Comparison of ENCODE assay signal across 8 mouse cellular contexts in genomic region chr12:4233572-4234508, GRCm38 (mm10). TPM values are rescaled to one million over a fixed set of nuclear protein-coding genes. Genes with fewer than 3 reads are reported as not detected.
DNase-seq lines count a peak whose midpoint lies in the region; ATAC-seq lines count a peak whose summit lies in the region.

Ptrhd1 (plus strand) TSS chr12:4234027.
Cenpo (minus strand) TSS chr12:4234294.

- DNase-seq in R1 (ENCODE audit: low read depth, low spot score) = peak; percentile 99
- peak; percentile 94 to 97 for DNase-seq in cerebellum, postnatal 25 days
- DNase-seq in frontal cortex, postnatal 25 days (ENCODE audit: low spot score in 2 of 2) = peak; percentile 94 to 96
- DNase-seq in hindbrain, embryonic 14.5 days (ENCODE audit: low spot score) = peak; percentile 94
- DNase-seq in layer of hippocampus, postnatal 36 days = peak; percentile 97 to 98
- peak; percentile 99 for DNase-seq in lung, postnatal 36 days
- peak; percentile 98 for DNase-seq in retina, postnatal 1 day
- peak; percentile 95 to 98 for DNase-seq in urinary bladder, adult 18-20 months (ENCODE audit: low spot score in 2 of 2)

- H3K4me2 ChIP-seq in hindbrain, embryonic 14.5 days (replicated peaks) = peak within 1 kb of the TSS; percentile 71

- WGBS in hindbrain, embryonic 14.5 days = under 1% methylated on average over 50 of the region's 50 CpGs

- H3K4me1 ChIP-seq in hindbrain, embryonic 14.5 days (replicated peaks; ENCODE audit: control insufficient read depth, insufficient read depth, low read length) = peaks cover 16% of the 10 kb centered on the region

- peak within 1 kb of the TSS; percentile 96 for H3K27ac ChIP-seq in hindbrain, embryonic 14.5 days

- peak within 1 kb of the TSS; percentile 76 for H3K9ac ChIP-seq in hindbrain, embryonic 14.5 days

- ATAC-seq in hindbrain, embryonic 14.5 days (ENCODE audit: low FRiP score) = peak; percentile 98

- no peaks in the 10 kb centered on the region for H3K27me3 ChIP-seq in hindbrain, embryonic 14.5 days (ENCODE audit: control insufficient read depth, insufficient read depth, low read length)

- H3K9me3 ChIP-seq in hindbrain, embryonic 14.5 days (ENCODE audit: control insufficient read depth, low read length) = no peaks in the 10 kb centered on the region

- H3K4me3 ChIP-seq in hindbrain, embryonic 14.5 days (replicated peaks; ENCODE audit: low read length) = peak within 1 kb of the TSS; percentile 55

- peaks cover 18% of the 10 kb centered on the region; the same call in 1 of the 2 replicates for H3K36me3 ChIP-seq in hindbrain, embryonic 14.5 days (replicated peaks; ENCODE audit: control insufficient read depth, insufficient read depth)

RNA-seq across cellular contexts. Expression of gene Ptrhd1, which starts in this region (rescaled TPM):
- polyA plus RNA-seq in hindbrain, embryonic 14.5 days (2014; fragmentation: Nextera tagmentation; extraction: Ambion mirVana) = 6.1 and 6.2 TPM in 2 replicates
- total RNA-seq in layer of hippocampus, postnatal 36 days (2021) = 1 to 10 TPM; 8.5 to 8.9 TPM

RNA-seq across cellular contexts. Expression of gene Cenpo, which starts in this region (rescaled TPM):
- 6.2 and 6.9 TPM in 2 replicates for polyA plus RNA-seq in hindbrain, embryonic 14.5 days (2014; fragmentation: Nextera tagmentation; extraction: Ambion mirVana)
- 1 to 10 TPM; 4.1 to 4.3 TPM for total RNA-seq in layer of hippocampus, postnatal 36 days (2021)

Comparison
In these comparisons a context has a peak if more than half of its experiments do, and no peak if none do; other contexts are left out.
1. Peak in every context shown above with its lines: DNase-seq, ATAC-seq, H3K4me3 ChIP-seq and H3K27ac ChIP-seq.